Mouse (Mus musculus) layer of hippocampus, adult 9-10 months (tissue): ENCODE results near the gene Mtx1.
A peak's percentile ranks its signal among the peaks of the same experiment; 100 is the strongest.
"Not testable (repeated sequence)": the region's sequence is repeated elsewhere in the genome, so short reads cannot be mapped to it uniquely, and the experiment has no call there.

Experiments
- DNase-seq: peaks from one replicate; pipeline ENCODE4 v3.0.0; 2022; ENCODE audit warnings: low spot score

Mtx1 gene

GRCm38 (mm10) chr3:89182531-89183057, 44.3 kb downstream of the Mtx1 start:
- no peak for DNase-seq

- no peak for DNase-seq
These were observed 45.0 kb downstream of the Mtx1 start for GRCm38 (mm10) chr3:89181749-89182500.

- no peak for DNase-seq
These were observed 47.8 kb downstream of the Mtx1 start for GRCm38 (mm10) chr3:89179056-89179455.

- no peak for DNase-seq
These were observed 48.8 kb downstream of the Mtx1 start for GRCm38 (mm10) chr3:89178107-89178385.

GRCm38 (mm10) chr3:89177242-89178106, 49.4 kb downstream of the Mtx1 start, which contains the start of gene Scamp3:
TSS of gene Scamp3 (plus strand) at chr3:89177473.
- DNase-seq: peak; percentile 87

GRCm38 (mm10) chr3:89176421-89176820, 50.5 kb downstream of the Mtx1 start:
- DNase-seq: no peak

- DNase-seq: no peak
These were observed 51.3 kb downstream of the Mtx1 start for GRCm38 (mm10) chr3:89175544-89175943.

- no peak for DNase-seq
These were observed 52.0 kb downstream of the Mtx1 start for GRCm38 (mm10) chr3:89174844-89175243.

- DNase-seq: no peak
These were observed 59.9 kb downstream of the Mtx1 start for GRCm38 (mm10) chr3:89166945-89167344.

- DNase-seq: no peak
These were observed 61.5 kb downstream of the Mtx1 start for GRCm38 (mm10) chr3:89165268-89165870.

- DNase-seq: peak; percentile 71
These were observed 62.2 kb downstream of the Mtx1 start, which contains the start of gene Clk2 for GRCm38 (mm10) chr3:89164506-89165267. TSS of gene Clk2 (plus strand) at chr3:89164795.

- no peak for DNase-seq
These were observed 63.1 kb downstream of the Mtx1 start for GRCm38 (mm10) chr3:89163643-89164245.

- no peak for DNase-seq
These were observed 63.8 kb downstream of the Mtx1 start for GRCm38 (mm10) chr3:89163123-89163522.

GRCm38 (mm10) chr3:89161786-89162185, 65.1 kb downstream of the Mtx1 start:
- DNase-seq: no peak

- not testable (repeated sequence) for DNase-seq
These were observed 65.7 kb downstream of the Mtx1 start for GRCm38 (mm10) chr3:89161207-89161606.

GRCm38 (mm10) chr3:89159616-89160344, 67.1 kb downstream of the Mtx1 start, which contains the start of gene Hcn3:
TSS of gene Hcn3 (minus strand) at chr3:89160196.
- no peak for DNase-seq

- DNase-seq: no peak
These were observed 67.7 kb downstream of the Mtx1 start for GRCm38 (mm10) chr3:89159211-89159610.
